Mouse (Mus musculus) embryonic fibroblast, embryonic 13.5 days (primary cell): ENCODE results near the gene Ramp1.

Experiments used
- CTCF ChIP-seq: IDR thresholded peaks from 2 replicates; pipeline ENCODE4 v1.5.1; 2011; ENCODE audit warnings: mild to moderate bottlenecking, control low read depth, low read length, moderate library complexity, borderline replicate concordance; ENCODE audit not compliant: insufficient read depth
- POLR2A ChIP-seq: IDR thresholded peaks from 2 replicates; pipeline ENCODE4 v1.6.1; 2011; ENCODE audit warnings: low read depth, mild to moderate bottlenecking, control low read depth, low read length, moderate library complexity

- TF ChIP-seq CTCF (no peak), POLR2A (no peak)
Measured at GRCm38 (mm10) chr1:91209785-91210184, 30.2 kb downstream of the Ramp1 start.
